Mouse (Mus musculus): Measurements from ENCODE around the gene Gm20683.

Gm20683 gene

DNA sequence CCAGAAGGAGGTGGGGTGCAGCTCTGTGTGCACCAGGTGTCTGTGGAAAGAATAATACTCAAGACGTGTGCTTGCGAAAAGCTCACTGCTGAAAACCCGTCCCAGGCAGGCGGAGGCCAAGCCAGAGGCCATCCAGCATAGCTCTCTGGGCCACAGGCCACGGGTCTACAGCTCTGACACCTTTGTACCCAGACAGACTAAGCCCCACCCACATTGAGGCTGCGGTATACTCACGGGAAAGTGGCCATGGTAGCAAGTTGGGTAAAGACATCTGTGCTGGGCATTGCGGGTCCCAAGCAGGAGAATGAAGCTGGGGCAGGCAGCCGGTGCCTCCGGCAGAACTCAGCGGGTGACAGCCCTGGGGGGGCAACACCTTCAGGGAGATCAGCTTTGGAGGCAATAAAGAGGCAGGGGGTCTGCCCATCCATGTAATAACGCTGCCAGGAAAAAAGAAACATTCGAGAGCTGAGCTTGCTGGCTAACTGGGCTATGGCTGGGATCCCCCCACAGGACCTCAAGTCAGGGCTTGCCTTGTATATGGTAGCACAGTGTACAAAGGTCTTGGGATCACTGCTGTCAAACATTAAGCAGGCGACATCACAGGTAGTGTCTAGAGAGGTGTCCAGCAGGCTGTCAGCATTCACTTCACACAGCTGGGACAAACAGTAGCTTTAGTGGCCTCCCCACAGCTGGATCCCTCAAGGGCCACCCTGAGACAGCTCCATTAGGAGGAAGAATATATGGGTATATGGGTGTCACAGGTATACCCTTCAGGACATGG, 1.9 kb downstream of the Gm20683 start:
- DNase-seq: peak; percentile 55

- peak; percentile 50 for DNase-seq
These were observed 2.7 kb downstream of the Gm20683 start for GRCm38 (mm10) chr17:25838904-25839303.

GRCm38 (mm10) chr17:25837533-25837932, 4.0 kb downstream of the Gm20683 start:
- peak; percentile 56 for DNase-seq

DNA sequence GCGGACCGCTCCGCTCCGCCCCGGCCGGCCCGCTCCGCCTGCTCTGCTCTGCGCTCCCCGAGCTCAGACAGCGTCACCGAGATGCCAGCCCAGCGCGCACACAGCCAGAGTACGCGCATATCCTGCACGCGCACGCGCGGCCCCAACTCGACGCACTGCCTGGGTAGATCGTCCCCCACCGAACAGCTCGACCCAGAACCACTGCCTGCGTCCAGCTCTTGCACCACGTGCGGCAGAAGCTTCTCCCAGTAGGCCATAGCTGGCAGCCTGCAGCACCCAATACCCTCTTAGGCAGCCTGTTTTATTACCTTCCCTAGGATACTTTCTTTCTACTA, 4.5 kb downstream of the Gm20683 start, which contains the start of gene Rhbdl1:
TSS of gene Rhbdl1 (minus strand) at position 220 of the 335 bp plus-strand sequence.
- DNase-seq: peak; percentile 92

DNA sequence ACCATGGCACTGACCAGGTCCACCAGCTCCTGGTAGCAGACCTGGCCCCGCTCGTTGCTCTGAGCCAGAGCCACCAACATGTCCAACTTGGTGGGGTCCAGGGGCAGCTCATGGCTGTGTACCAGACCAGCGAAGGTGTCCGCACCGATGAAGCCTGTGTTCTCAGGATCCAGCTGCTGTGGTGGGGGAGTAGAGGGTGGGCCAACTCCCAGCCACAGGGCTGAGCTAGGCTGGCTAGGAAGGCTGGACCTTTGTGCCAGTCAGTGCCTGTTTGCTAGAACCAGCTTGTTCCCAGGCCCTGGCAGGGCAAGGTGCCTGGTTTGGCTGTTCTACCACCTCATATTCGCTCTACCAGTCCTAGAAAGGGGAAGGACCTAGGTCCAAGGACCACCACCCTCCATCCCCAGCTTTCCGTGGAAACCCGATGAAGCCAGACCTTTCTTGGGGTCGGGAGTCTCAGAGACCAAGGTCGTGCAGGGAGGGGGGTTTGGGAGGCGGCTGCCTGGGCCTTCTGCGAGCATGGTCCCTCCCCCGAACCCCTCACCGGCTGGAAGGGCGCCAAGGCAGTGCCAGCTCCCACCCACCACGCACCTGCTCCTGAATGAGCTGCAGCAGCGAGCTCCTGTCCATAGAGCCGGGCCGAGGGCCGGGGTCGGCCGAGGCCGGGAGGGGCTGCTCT, 5.0 kb downstream of the Gm20683 start:
- peak; percentile 71 for DNase-seq

DNA sequence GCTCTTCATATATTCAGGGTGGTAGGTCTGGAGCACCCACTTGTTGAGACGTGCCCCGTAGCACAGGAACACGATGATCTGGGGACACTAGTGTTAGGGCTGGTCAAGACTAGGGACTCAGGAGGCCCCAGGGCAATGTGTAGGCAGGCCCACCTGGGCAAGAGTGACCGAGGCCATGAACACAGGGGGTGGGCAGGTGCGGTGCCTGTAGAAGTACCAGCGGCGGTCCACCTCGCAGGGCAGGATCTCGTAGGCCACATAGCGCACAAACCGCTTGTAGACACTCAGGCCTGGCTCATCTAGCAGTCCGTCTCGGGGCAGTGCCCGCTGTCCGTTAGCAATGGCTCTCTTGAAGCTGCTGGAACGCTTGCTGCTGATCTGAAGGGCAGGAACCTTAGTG, 5.7 kb downstream of the Gm20683 start:
- peak; percentile 67 for DNase-seq

GRCm38 (mm10) chr17:25835301-25835700, 6.3 kb downstream of the Gm20683 start:
- DNase-seq: no peak

GRCm38 (mm10) chr17:25834595-25835222, 6.9 kb downstream of the Gm20683 start:
- peak; percentile 78 for DNase-seq

DNA sequence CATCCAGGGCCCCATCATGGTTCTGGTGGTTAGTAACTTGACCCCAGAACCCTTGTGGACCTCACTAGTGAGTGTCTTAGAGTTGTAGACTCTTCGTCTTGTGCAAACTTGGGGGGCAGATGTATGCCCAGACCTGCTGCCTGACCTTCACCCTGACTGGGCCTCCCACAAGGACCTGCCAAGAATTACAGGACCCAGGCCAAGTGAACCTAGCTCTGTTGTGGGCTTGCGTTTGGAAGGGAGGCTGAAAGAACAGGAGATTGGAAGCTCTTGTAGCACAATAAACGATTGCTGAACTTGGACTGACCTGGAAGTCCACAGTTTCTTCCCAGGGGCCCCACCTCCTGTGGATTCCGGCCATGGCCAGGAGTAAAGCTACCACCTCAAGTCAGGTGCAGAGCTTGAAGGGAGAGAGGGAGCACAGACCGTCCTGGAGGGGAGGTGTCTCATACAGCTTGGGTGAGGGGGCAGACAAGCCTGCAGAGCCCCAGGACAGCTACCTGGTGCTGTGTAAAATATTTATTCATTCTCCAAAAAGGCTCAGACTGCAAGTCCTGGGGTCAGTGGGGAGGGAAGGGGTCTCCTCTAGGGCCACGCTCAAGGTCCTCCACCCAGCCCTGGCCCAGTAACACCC, 7.5 kb downstream of the Gm20683 start:
- DNase-seq: peak; percentile 76

DNA sequence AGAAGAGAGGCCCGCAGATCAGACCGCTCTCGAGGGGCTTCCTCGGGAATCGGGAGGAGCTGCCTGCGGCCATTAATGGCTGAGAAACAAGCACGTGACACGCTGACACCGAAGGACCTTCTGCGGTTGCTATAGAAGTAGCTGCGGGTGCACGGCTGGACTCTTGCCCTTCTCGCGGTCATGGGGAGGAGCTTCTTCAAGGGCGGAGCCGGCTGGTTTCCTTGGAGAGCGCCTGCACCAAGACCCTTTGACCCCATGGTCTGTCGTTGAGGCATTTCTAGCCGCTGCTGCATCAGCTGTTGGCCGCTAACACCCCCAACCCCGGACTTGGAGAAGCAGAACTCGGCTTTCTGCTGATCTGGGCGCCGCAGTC, 8.3 kb downstream of the Gm20683 start, which contains the start of gene Stub1:
TSS of gene Stub1 (minus strand) at position 114 of the 373 bp plus-strand sequence.
- DNase-seq: peak; percentile 93

GRCm38 (mm10) chr17:25832436-25833290, 8.9 kb downstream of the Gm20683 start:
- DNase-seq: peak; percentile 99

DNA sequence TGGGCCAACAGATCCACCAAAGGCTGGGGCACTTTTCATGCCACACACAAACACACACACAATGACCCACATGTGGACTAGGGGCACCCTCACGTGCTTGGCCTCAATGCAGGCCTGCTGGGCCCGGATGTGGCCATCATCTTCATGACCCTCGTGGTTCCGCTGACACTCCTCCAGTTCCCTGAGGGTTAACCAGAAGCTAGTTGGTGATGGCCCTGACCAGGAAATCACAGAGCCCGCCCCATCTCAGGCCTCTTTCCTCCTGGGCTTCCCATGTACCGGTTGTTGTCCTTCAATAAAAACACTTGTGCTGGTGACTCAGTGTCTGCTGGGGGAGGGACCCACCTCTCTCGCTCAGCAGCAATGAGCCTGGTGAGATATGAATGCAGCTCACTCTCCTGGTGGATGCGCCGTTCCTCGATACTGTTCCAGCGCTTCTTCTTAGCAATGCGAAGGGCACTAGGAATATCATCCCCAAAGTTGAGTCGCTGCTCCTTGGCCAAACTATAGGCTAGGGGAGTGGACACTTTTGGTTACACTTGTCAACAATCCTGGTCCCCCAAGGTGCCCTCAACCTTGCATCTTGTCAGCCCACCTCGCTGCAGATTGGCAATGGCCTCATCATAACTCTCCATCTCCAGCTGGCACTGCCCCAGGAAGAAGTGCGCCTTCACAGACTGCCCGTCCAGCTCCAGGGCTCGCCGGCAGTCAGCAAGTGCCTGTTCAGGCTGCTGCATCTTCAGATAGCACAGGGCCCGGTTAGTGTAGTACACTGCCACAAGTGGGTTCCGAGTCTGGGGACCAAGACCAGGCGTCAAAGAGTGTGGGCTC, 9.9 kb downstream of the Gm20683 start:
- DNase-seq: peak; percentile 81

- no peak for DNase-seq
These were observed 10.6 kb downstream of the Gm20683 start for GRCm38 (mm10) chr17:25830806-25831431.

DNA sequence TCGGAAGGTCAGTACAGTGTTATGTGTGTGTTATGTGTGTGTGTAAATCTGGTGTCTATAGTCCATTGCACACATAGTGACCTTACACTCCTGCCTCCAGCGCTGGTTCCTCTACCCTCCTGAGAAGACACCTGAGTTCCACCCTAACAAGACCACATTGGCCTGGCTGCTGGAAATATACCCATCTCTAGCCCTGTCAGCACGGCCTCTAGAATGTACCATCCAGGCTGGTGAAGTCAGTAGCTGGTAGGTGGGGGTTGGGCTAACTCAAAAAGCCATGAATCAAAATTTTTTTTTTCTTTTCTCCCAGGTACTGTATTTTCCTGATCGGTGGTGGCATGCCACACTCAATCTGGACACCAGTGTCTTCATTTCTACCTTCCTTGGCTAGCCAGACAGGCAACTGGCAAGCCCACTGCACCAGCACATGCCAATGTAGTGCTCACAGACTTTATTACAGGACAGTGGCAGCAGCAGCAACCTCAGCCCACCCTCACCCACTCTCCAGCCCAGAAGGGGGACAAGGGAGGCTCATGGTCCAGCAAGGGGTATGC, 11.3 kb downstream of the Gm20683 start:
- DNase-seq: peak; percentile 64

DNA sequence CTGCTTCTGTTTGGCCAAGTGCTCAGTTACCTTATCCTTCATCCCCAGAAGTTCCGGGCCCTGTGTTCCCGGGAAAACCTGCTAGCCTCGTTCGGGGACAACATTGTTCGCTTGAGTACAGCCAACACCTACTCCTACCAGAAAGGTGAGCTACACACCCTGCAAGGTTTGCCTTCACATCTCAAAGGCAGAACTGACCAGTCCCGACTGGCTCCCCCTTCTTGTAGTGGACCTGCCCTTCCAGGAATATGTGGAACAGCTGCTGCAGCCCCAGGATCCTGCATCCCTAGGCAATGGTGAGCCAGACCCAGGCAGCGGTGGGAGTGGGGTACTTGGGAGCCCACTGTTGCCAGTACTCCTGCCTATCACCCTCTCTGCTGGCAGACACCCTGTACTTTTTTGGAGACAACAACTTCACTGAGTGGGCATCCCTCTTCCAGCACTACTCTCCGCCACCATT, 12.0 kb downstream of the Gm20683 start:
- DNase-seq: peak; percentile 63

DNA sequence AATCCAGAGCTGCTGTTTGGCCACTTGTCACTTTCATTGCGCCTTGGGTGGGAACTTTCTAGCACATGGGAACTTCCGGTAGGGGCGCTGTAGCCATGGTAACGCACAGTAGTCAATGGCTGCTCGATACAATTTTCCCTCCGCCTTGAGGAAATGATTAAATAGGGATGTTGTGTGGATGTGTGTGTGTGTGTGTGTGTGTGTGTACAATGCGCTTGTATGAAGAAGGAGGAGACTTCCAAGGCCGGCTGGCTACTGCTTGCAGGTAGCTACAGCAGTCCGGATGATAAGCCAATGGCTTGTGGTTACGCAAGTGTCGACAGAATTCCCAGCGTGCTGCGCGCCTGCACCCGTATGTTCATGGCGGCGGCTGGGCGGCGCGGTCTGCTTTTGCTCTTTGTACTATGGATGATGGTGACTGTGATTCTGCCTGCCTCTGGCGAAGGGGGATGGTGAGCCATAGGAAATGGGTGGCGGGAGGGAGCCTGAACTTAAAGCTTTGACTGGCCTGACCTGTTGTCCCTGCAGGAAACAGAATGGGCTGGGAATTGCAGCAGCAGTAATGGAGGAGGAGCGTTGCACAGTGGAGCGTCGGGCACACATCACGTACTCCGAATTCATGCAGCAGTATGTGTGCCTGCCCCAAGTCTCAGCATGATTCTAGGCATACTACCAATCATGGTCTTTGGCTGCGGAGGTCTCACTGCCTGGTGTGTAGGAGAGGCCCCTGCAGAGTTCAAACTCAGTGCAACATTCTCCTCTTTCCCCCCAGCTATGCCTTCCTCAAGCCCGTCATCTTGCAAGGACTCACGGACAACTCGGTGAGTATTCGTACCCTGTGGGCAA, 12.6 kb downstream of the Gm20683 start, which contains the start of gene Jmjd8:
TSS of gene Jmjd8 (plus strand) at position 156 of the 846 bp plus-strand sequence.
- peak; percentile 83 for DNase-seq

- peak; percentile 72 for DNase-seq
These were observed 13.4 kb downstream of the Gm20683 start for GRCm38 (mm10) chr17:25828223-25828594.

DNA sequence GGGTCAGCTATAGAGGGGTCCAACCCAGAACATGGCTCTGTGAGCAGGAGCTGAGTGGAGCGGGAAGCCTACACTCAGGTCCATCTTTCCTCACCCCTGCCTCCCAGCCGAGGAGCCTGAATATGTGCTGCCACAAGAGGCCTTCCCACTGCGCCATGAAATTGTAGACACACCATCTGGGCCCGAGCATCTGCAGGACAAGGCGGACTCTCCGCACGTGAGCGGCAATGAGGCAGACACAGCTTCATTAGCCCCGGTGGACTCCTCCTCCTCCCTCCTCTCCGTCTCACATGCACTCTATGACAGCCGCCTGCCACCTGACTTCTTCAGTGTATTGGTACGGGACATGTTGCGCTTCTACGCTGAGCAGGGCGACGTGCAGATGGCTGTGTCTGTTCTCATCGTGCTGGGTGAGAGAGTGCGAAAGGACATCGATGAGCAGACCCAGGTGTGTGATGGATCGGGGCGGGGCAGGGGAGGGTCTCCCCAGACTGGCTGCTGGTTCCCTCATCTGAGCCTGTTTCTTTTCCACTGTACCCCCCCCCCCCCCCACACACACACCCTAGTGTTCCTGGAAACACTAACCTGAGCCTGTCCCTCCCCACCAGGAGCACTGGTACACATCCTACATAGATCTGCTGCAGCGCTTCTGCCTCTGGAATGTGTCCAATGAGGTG, 13.9 kb downstream of the Gm20683 start:
- peak; percentile 68 for DNase-seq

- DNase-seq: no peak
These were observed 14.6 kb downstream of the Gm20683 start for GRCm38 (mm10) chr17:25827011-25827410.
